Mouse (Mus musculus) heart, adult 2 months (tissue): ENCODE measurements around the gene Tmem50a.

Experiments used
- EP300 ChIP-seq: fragments of 200-500 bp; IDR thresholded peaks from 2 replicates; pipeline ENCODE4 v1.6.1; 2011; ENCODE audit warnings: low read depth, low read length, control low read depth; ENCODE audit not compliant: insufficient read depth
- POLR2A ChIP-seq: fragments of 200-500 bp; IDR thresholded peaks from 2 replicates; pipeline ENCODE4 v1.6.1; 2011; ENCODE audit warnings: mild to moderate bottlenecking, low read depth, low read length, control low read depth; ENCODE audit not compliant: insufficient read depth

- TF ChIP-seq POLR2A (peak; percentile 91), EP300 (0 out of 2 replicates have a peak, but pooled peaks have one; percentile 51)
These were observed at the start of gene Tmem50a for GRCm38 (mm10) chr4:134914864-134915209.
